Mouse (Mus musculus) heart, postnatal 25 days (tissue): ENCODE data around the gene Rab20. TPM values are rescaled to one million over a fixed set of nuclear protein-coding genes. Genes with fewer than 3 reads are reported as not detected.
A peak's percentile ranks its signal among the peaks of the same experiment; 100 is the strongest.
"Not testable (repeated sequence)": the region's sequence is repeated elsewhere in the genome, so short reads cannot be mapped to it uniquely, and the experiment has no call there.

Experiments used
- DNase-seq: peaks from one replicate; pipeline ENCODE4 v3.0.0; 2022; ENCODE audit warnings: low spot score
- intact Hi-C: fragments of 180-260 bp; cut with DNase I; formaldehyde crosslinking; loops from one replicate; pipeline ENCODE4 v1.15.1; 2025
- total RNA-seq, 2 experiments: library from RNA; stranded (reverse); gene quantifications; 2 replicates each; pipeline ENCODE4 v1.2.3; 2021

The Rab20 gene
- 10 to 100 TPM; 24.3 to 27.3 TPM for total RNA-seq

DNA sequence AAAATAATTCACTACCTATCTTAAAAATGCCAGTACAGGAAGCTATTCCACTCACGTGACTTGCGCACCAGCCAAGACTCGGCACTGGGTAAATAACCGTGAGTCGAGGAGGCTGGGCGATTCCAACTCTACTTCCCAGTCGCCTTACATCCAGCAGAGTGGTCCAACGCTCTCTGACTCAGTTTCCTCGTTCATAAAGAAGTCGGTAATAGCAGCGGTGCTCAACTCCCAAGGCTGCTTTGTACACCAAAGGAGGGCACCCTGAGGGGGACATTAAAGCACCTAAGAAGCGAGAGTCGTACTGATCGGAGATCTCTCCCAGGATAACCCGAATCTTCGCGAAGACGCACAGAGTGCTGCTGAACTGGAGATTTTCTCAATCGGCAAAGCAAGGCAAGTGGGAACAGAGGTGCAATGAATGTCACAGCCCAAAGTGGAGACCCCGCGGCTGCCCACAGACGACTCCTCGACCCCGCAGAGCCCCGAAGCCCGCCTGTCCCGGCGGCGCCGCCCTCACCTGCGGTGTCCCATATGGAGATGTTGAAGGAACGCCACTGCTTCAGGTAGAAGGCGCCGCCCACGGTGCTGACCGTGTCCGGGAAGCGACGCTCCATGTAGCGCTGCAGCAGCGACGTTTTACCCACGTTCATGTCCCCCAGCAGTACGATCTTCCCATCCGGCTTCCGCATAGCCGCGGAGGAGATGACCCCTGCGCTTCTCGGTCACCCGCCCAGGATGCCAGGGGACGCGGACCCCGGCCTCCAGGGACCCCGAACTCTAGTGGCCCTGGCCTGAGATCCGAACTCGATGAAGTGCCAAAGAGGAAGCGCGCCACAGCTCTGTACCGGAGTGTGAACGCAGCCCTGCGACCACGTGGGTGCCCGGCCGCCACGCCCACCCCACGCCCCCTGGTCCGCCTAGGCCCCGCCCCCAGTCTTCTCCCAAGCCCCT lies at the start of gene Rab20:
Gene Rab20, minus strand, starts transcription at position 900 of the 951 bp plus-strand sequence.
- DNase-seq: peak; percentile 44
- intact Hi-C loops: no loop called here

GRCm38 (mm10) chr8:11523331-11523730 lies 44.8 kb upstream of the Rab20 start:
- no peak for DNase-seq
- intact Hi-C loops: no loop called here

- intact Hi-C loops: no loop called here
- no peak for DNase-seq
Observed at GRCm38 (mm10) chr8:11518676-11519075, 40.2 kb upstream of the Rab20 start.

DNA sequence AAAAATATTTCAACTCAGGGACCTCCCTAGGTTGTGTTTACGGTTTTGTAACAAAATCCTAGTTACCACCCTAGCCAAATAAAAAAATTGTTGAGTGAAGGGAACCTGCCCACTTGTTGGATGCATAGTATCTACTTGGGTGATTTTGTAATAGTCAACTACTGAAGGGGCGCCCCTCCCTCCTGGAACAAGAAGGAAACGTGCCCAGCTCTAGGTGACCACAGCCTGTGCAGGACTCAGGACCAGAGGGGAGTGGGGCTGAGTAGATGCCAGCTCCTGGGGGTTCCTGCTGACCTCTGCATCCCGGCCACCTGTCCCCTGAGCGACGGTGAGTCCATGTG lies 39.5 kb upstream of the Rab20 start:
- DNase-seq: no peak

DNA sequence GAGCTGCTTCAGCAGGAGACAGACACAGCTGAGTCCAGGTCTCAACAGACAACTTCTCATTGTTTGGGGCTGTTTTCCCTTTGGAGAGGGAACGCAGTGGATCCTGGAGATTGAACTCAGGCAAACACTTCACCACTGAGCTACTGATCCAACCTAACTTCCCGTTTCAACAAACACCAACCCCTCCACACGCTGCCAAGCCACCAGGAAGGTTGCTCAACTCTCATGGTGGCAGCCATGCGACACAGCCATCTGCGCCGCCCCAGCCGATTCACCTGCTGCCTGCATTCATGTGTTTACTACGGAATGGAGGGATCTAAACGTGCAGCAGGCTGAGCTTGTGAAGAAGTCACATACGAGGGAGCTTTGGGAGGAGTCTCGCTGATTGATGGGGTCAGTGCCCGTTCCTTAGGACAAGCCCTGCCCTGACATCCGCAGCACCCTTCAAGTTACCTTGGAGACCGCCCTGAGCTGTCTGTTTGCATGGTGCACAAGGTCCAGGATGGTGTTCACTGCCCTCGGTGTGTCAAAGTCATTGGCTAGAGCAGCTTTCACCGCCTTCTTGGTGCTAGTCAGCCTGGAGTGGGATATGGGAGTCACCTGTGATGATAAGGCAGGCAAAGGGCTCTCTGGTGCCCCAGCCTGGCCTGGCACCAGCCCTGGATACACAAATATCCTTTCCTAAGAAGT lies 39.0 kb upstream of the Rab20 start:
- intact Hi-C loops: no loop called here
- DNase-seq: no peak

More for the DNA sequence above, 39.5 kb upstream of the Rab20 start:
- intact Hi-C loops: no loop called here

DNA sequence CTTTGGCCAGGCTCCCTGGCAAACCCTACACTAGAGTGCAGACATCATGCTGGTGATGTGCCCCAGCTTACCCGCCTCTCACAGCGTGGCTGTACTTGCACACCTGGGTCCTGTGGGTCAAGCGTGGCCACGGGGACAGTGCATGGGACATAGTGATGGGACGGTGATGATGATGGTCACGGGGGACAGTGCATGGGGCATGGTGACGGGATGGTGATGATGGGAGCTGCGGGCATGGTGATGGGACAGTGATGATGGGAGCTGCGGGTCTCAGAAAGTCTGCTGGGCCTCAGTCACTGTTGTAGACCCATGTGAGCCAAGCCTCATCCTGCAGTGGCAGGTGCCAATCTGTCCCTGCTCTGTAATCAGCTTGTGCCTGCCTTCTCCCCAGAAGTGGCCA lies 37.8 kb upstream of the Rab20 start:
- no peak for DNase-seq
- intact Hi-C loops: no loop called here

DNA sequence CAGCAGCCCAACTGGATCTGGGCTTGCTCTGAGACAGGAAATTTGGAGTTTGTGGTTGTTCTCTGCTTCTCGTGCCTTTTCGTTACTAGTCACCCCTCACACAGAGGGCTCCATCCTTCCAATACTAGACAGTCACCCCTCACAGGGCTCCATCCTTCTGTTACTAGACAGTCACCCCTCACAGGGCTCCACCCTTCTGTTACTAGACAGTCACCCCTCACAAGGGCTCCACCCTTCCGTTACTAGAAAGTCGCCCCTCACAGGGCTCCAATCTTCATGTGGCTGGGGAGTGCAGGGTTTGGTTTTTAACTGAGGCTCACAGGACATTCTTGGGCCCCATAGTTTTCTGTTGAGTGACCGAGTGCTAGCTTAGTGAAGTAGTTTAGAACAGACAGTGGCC lies 34.7 kb upstream of the Rab20 start:
- intact Hi-C loops: no loop called here
- DNase-seq: no peak

GRCm38 (mm10) chr8:11512711-11513110 lies 34.2 kb upstream of the Rab20 start:
- intact Hi-C loops: no loop called here
- no peak for DNase-seq

DNA sequence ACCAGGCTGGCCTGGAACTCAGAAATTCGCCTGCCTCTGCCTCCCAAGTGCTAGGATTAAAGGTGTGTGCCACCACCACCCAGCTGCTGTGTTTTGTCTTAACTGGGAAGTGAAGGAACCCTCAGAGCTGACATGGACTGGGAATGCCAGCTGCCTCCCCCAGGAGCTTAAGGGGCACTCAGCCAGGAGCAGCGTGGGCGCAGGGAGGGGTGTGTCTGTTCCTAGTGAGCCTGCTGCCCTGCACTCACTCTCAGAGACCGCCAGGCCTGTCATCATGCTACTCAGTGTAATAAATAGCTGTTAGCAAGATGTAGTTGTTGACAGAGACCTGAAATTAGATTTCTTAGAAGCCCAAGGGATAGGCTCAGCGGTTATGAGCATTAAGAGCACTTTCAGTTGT lies 32.5 kb upstream of the Rab20 start:
- no peak for DNase-seq
- intact Hi-C loops: no loop called here

DNA sequence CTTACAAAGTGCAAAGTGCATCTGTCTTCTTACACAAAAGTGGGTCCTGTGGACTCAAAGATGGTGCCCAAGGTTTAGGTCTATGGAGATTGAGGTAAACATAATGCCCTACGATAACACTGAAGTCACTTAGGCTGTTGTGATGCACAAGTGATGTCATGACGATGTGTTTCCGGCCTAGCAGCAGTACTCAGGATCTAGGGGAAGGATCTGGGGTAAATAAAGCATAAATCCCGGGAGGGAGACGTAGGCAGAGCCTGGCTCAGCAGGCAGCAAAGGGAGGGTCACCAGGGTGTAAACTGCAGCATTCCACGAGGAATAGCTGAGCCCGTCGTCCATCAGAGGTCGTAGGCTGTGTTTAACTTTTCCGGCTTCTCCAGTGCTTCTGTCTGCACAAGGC lies 30.4 kb upstream of the Rab20 start:
- intact Hi-C loops: loop anchor here (5.0 kb wide), 2 partner anchors 93 to 193 kb away; partner anchors contain the start of gene 1700016D06Rik
- no peak for DNase-seq

DNA sequence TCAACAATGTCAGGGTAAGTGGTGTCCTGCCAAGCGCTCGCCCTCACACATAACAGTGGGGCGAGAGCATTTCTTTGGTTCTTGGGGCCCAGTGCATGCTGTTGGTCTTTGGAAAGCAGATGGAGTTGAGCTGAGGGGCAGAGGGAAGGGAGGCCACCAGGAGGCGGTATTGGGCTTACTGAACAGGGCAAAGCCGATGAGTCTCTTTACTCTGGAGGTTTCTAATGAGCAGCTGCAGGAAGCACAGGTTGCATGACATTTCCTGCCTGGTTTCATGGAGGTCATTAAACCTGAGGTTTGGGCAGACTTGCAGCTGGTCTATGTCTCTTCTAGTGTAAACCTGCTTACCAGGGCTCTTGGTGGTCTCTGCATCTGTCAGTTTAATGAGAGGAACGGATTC lies 28.3 kb upstream of the Rab20 start:
- intact Hi-C loops: loop anchor here (5.0 kb wide), 2 partner anchors 95 to 195 kb away; partner anchors contain the start of gene 1700016D06Rik
- no peak for DNase-seq

GRCm38 (mm10) chr8:11506074-11506473 lies 27.6 kb upstream of the Rab20 start:
- intact Hi-C loops: loop anchor here (5.0 kb wide), 2 partner anchors 96 to 196 kb away; partner anchors contain the start of gene 1700016D06Rik
- DNase-seq: no peak

DNA sequence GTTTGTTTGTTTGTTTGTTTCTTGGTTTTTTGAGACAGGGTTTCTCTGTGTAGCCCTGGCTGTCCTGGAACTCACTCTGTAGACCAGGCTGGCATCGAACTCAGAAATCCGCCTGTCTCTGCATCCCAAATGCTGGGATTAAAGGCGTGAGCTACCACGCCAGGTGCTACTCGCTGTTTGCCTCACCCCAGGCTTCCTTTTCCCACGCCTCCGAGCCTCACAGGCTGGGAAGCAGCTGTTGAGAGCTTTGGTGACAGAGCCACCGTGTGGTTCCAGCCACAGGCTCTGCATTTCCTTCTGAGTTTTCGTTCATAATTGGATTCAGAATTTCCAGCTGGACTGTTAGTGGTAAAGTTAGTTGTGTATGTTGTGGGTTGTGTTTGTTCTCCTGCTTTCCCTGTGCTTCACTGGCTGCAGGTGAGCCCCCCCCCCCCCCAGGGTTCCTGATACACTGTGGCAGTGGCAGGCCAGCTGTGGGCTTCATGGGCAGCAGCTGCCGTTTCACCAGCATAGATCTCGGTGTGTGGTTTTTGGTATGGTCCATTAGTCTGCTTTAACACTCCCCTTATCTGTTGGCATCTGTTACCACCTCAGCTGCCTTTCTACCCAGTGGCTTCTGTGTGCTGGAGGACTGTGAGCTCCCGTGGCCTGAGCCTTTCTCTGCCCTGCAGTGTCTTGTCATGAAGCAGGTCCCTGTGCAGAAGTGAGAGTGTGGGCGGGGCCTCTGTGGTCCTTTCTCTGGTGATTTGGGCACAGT lies 25.1 kb upstream of the Rab20 start:
- intact Hi-C loops: no loop called here
- no peak for DNase-seq

- intact Hi-C loops: no loop called here
- no peak for DNase-seq
Observed at GRCm38 (mm10) chr8:11498786-11499485, 20.4 kb upstream of the Rab20 start.

DNA sequence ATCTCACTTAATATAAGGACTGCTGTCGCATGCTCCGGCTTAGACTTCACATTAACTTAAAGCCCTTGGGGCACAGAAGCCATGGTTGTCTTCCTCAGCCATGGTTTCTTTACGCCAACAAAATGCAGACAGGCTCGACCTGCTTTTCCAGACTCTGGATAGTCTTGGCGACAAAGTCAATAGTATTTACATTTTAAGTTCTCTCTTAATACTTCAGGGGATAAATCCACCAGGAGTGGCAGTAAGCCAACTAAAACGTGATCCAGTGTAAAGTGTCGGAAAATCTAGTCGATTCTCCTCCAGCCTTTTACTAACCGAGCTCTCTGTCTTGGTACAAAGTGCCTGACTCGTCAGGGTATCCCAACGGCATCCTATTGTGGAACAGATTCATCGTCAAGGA lies 19.8 kb upstream of the Rab20 start:
- DNase-seq: no peak
- intact Hi-C loops: no loop called here

DNA sequence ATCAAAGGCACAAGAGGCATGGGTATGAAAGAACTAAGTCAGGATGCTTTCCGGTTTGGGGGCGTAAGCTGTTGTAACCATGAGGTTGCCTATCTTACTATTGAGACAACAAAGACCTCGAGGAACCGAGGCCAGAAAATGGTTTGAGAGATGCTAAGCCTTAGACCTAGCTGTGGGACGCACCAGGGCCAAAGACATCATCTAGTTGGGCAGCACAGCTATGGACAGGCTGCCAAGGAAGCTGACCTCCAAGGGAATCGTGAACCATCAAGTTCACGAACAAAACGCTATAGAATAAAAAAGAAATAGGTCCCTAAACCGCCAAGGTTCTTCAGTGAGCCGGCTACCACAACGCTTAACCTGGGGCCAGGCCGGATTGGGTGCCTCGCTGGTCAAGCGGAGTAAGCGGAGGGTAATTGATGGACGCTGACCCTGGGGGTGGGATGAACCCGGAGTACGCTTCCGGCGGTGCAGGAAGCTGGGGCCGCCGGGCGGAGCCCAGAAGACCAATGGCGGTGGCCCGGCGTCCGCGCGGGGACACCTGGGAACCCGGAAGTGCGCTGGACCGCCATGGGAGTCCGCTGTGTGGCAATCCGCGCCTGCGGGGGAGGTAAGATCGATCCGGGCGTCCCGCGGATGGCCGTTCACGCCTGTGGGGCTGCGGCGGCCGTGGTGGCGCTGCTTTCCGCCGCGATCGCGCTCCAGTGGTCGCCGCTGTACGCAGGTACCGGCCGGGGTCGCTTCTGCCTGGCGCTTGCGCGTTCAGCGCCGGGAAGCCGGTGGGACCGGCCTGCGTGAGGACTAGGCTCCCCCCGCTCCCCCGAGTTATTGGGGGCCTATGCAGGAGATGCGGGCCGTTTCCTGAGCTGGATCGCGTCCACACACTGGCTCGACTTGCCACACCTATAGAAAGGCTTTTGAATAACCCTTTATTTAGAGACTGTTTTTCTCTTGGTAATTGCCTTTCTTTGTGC lies 18.8 kb upstream of the Rab20 start, which contains the start of gene Naxd:
Gene Naxd, plus strand, starts transcription at position 490 of the 974 bp plus-strand sequence.
- intact Hi-C loops: no loop called here
- DNase-seq: peak; percentile 84

DNA sequence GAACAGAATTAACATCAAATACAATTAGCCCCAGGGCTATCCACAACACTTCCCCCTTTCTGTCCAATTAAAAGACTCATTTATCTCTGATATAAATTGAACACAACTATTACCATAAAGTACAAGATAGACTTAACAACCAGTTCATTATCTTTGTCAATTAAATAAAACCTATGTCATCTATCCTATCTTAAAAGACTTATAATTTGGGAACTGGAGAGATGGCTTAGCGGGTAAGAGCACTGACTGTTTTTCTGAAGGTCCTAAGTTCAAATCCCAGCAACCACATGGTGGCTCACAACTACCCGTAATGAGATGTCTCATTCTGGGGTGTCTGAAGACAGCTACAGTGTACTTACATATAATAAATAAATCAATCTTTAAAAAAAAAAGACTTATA lies 13.8 kb upstream of the Rab20 start:
- intact Hi-C loops, DNase-seq: not testable (repeated sequence)

DNA sequence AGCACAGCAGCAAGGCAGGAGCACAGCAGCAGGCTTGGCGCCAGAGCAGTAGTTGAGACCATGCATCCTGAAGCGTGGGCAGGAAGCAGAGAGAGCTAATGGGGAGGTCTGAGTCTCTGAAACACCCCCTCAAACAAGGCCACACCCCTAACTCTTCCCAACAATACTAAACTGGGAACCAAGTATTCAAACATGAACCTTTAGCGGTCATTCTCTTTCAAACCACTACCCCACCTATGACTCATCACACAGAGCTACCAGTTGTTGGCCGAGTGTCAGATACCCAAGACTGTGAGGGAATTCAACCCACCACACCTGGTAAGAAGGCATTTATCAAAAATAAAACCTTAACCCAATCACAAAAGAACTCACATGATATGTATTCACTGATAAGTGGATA lies 8.7 kb upstream of the Rab20 start:
- DNase-seq: no peak
- intact Hi-C loops: loop anchor here (2.0 to 10.0 kb wide), 3 partner anchors 18 to 242 kb away; no protein-coding TSS in a partner anchor
